Mouse (Mus musculus) forebrain, embryonic 16.5 days (tissue): ENCODE measurements around the gene Spink8. TPM values are rescaled to one million over a fixed set of nuclear protein-coding genes. Genes with fewer than 3 reads are reported as not detected.

Source experiments
- ATAC-seq: fragments of 200-750 bp; cut with Nextera tagmentation; 2 replicates; pipeline ENCODE4 v1.8.0; 2017; ENCODE audit warnings: mild to moderate bottlenecking, moderate library complexity
- H3K27ac ChIP-seq: fragments of 300-500 bp; sonication (generic); 2 replicates; pipeline ENCODE4 v1.5.1; 2014; ENCODE audit warnings: low read length, control low read depth
- H3K27me3 ChIP-seq: fragments of 300-500 bp; sonication (generic); replicated peaks from 2 replicates; pipeline ENCODE4 v1.6.1; 2014; ENCODE audit warnings: low read length; ENCODE audit not compliant: control insufficient read depth, insufficient read depth
- H3K36me3 ChIP-seq: fragments of 300-500 bp; sonication (generic); 2 replicates; pipeline ENCODE4 v1.6.1; 2014; ENCODE audit not compliant: control insufficient read depth, insufficient read depth
- H3K4me1 ChIP-seq: fragments of 300-500 bp; sonication (generic); replicated peaks from 2 replicates; pipeline ENCODE4 v1.6.1; 2014; ENCODE audit warnings: low read length; ENCODE audit not compliant: control insufficient read depth, insufficient read depth
- H3K4me2 ChIP-seq: fragments of 300-500 bp; sonication (generic); 2 replicates; pipeline ENCODE4 v1.6.1; 2014; ENCODE audit warnings: mild to moderate bottlenecking, low read length, control low read depth
- H3K4me3 ChIP-seq: fragments of 300-500 bp; sonication (generic); replicated peaks from 2 replicates; pipeline ENCODE4 v1.5.1; 2014; ENCODE audit warnings: mild to moderate bottlenecking, low read length, control low read depth
- H3K9ac ChIP-seq: fragments of 300-500 bp; sonication (generic); replicated peaks from 2 replicates; pipeline ENCODE4 v1.6.1; 2014; ENCODE audit warnings: low read depth, low read length, control low read depth
- H3K9me3 ChIP-seq: fragments of 300-500 bp; sonication (generic); 2 replicates; pipeline ENCODE4 v1.6.1; 2016; ENCODE audit warnings: low read length; ENCODE audit not compliant: control insufficient read depth
- WGBS: fragments of 180-500 bp; shearing (Covaris S2); extraction: QIAGEN DNeasy Blood & Tissue Kit; methylation state at CpG from one replicate; pipeline ENCODE4 v1.1.7; 2014; 5-methylcytosine and 5-hydroxymethylcytosine counted together
- polyA plus RNA-seq: library from polyadenylated mRNA; unstranded; fragments of >200 nt; fragmentation: Nextera tagmentation; extraction: Ambion mirVana; gene quantifications from 2 replicates; pipeline ENCODE4 v1.2.1, GENCODE M21; 2015

Gene Spink8
- polyA plus RNA-seq, 1 experiment from 2014 or later = not detected

GRCm38 (mm10) chr9:109855947-109856346 is 43.9 kb downstream of the Spink8 start:
- 80% methylated on average over 6 of the region's 6 CpGs for WGBS
- Histone ChIP-seq H3K36me3 (no peaks in the 10 kb centered on the region), H3K27ac (no peak overlapping the region), H3K9ac (no peak overlapping the region), H3K9me3 (no peaks in the 10 kb centered on the region), H3K27me3 (no peaks in the 10 kb centered on the region), H3K4me3 (no peak overlapping the region), H3K4me2 (no peak overlapping the region), H3K4me1 (no peaks in the 10 kb centered on the region)
- no peak for ATAC-seq

- H3K9ac ChIP-seq = no peak overlapping the region
- no peak; the same call in 1 of the 2 replicates for ATAC-seq
- no peaks in the 10 kb centered on the region for H3K4me1 ChIP-seq
- no peak overlapping the region for H3K27ac ChIP-seq
- no peaks in the 10 kb centered on the region for H3K9me3 ChIP-seq
- 18% methylated on average over 20 of the region's 20 CpGs for WGBS
- peak overlapping the region; percentile 11; the same call in 1 of the 2 replicates for H3K4me2 ChIP-seq
- H3K4me3 ChIP-seq = no peak overlapping the region
- H3K27me3 ChIP-seq = no peaks in the 10 kb centered on the region
- no peaks in the 10 kb centered on the region for H3K36me3 ChIP-seq
Measured at GRCm38 (mm10) chr9:109862397-109863044, 50.4 kb downstream of the Spink8 start.

- 39% methylated on average over 3 of the region's 3 CpGs for WGBS
- no peak for ATAC-seq
- H3K9me3 ChIP-seq = no peaks in the 10 kb centered on the region
Measured at GRCm38 (mm10) chr9:109863085-109863484, 51.0 kb downstream of the Spink8 start.

GRCm38 (mm10) chr9:109866218-109866617 is 54.1 kb downstream of the Spink8 start:
- no peak overlapping the region for H3K4me3 ChIP-seq
- H3K4me1 ChIP-seq = no peaks in the 10 kb centered on the region
- H3K36me3 ChIP-seq = no peaks in the 10 kb centered on the region
- no peaks in the 10 kb centered on the region for H3K27me3 ChIP-seq
- H3K4me2 ChIP-seq = no peak overlapping the region
- no peak overlapping the region for H3K27ac ChIP-seq
- H3K9ac ChIP-seq = no peak overlapping the region
- H3K9me3 ChIP-seq = no peaks in the 10 kb centered on the region
- WGBS = 81% methylated on average over 2 of the region's 2 CpGs
- no peak for ATAC-seq

More at GRCm38 (mm10) chr9:109863085-109863484, 51.0 kb downstream of the Spink8 start:
- Histone ChIP-seq H3K4me1 (no peaks in the 10 kb centered on the region), H3K4me2 (no peak overlapping the region), H3K27me3 (no peaks in the 10 kb centered on the region), H3K27ac (no peak overlapping the region), H3K9ac (no peak overlapping the region), H3K4me3 (no peak overlapping the region), H3K36me3 (no peaks in the 10 kb centered on the region)

GRCm38 (mm10) chr9:109870983-109871572 is 59.0 kb downstream of the Spink8 start:
- Histone ChIP-seq H3K27me3 (no peaks in the 10 kb centered on the region), H3K4me3 (no peak overlapping the region), H3K4me2 (no peak overlapping the region), H3K9ac (no peak overlapping the region), H3K27ac (no peak overlapping the region), H3K36me3 (no peaks in the 10 kb centered on the region), H3K4me1 (no peaks in the 10 kb centered on the region), H3K9me3 (no peaks in the 10 kb centered on the region)
- no peak for ATAC-seq
- WGBS = 41% methylated on average over 6 of the region's 6 CpGs

- peak; percentile 93 for ATAC-seq
- Histone ChIP-seq H3K9me3 (no peaks in the 10 kb centered on the region), H3K9ac (peak within 1 kb of the TSS; percentile 94), H3K4me3 (peak within 1 kb of the TSS; percentile 86), H3K27me3 (no peaks in the 10 kb centered on the region), H3K27ac (peak within 1 kb of the TSS; percentile 83), H3K36me3 (peaks cover 10% of the 10 kb centered on the region; the same call in 1 of the 2 replicates), H3K4me2 (peak within 1 kb of the TSS; percentile 66), H3K4me1 (peaks cover 14% of the 10 kb centered on the region)
- 6% methylated on average over 33 of the region's 33 CpGs for WGBS
Measured at GRCm38 (mm10) chr9:109874797-109875691, 63.0 kb downstream of the Spink8 start, which contains the start of gene Cdc25a. Cdc25a (plus strand) TSS chr9:109875579.

GRCm38 (mm10) chr9:109875695-109876601 is 63.9 kb downstream of the Spink8 start:
- Histone ChIP-seq H3K36me3 (peaks cover 16% of the 10 kb centered on the region), H3K27ac (peak overlapping the region; percentile 83), H3K9me3 (no peaks in the 10 kb centered on the region), H3K9ac (peak overlapping the region; percentile 94), H3K4me1 (peaks cover 14% of the 10 kb centered on the region), H3K4me3 (peak overlapping the region; percentile 86), H3K4me2 (peak overlapping the region; percentile 66), H3K27me3 (no peaks in the 10 kb centered on the region)
- WGBS = under 1% methylated on average over 66 of the region's 76 CpGs
- ATAC-seq = peak; percentile 63
